Mouse (Mus musculus) kidney, adult 2 months (tissue): ENCODE measurements around the gene Pdcd1lg2.

Source experiments
- CTCF ChIP-seq: fragments of 200-500 bp; conservative IDR thresholded peaks from 2 replicates; pipeline ENCODE4 v1.5.1; 2011; ENCODE audit warnings: low read depth, mild to moderate bottlenecking, control low read depth, low read length, moderate library complexity, mixed read lengths; ENCODE audit not compliant: insufficient read depth, insufficient read length
- POLR2A ChIP-seq: fragments of 200-500 bp; IDR thresholded peaks from one replicate; pipeline ENCODE4 v1.6.1; 2011; ENCODE audit warnings: low read depth, low read length, control low read depth

DNA sequence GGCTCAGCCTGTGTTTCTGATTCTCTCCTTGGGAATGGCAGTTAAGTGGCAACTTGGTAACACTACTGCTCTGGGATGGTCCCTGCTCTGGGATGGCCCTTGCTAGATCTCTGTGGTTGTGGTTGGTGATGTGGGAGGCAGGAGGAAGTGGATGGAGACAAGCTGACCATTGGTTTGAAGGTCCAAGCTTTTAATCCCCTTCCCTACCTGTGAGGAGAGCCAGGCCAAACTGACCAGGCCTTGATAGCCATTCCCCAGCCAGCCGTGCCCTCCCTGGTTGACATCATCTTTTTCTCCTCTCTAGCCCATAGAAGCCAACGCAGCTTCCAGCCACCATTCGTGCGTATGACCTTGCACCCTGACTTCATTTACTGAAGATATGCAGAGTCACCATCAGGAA is 8.1 kb upstream of the Pdcd1lg2 start:
- no peak for TF ChIP-seq POLR2A
- no peak for TF ChIP-seq CTCF
